ENCODE assay signal across 8 mouse cellular contexts in the genomic region with DNA sequence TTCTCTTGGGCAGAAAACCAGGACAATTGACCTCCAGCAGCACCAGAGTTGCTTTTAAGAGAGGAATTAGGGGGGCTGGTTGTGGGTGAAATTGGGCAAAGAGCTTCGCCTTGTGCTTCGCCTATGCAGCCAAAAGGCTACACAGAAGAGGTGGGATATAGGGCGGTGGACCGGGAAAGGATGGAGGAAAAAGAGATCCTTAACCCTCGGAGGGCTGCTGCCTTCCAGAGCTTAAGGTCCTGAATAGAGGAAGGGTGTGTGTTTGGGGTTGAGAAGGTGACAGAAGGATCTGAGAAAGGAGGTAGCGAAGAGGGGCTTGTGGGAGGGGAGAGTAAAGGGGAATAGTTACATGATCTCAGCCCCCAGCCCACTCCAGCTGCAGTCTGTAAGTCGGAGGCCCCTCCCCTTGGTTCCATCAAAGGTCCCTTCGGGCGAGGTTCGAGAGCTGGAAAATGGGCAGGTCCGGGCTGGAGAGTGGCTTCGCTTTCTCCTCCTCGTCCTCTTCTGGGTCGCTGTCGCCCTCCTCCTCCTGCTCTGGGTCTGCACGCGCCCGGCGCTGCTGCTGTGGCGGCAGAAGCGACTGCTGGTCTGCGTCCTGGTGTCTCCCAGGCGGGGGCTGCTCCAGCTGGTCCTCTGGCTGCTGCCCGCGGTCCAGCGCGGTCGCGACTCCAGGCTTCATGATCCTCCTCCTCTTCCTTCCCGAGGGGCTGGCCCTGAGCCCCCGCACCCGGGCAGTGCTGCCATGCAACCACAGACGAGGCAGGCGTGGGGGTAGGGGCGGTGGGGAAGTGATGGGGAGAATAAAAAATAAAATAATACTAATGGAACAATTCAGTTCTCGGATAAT. TPM values are rescaled to one million over a fixed set of nuclear protein-coding genes. Genes with fewer than 3 reads are reported as not detected.
DNase-seq lines count a peak whose midpoint lies in the region; ATAC-seq and TF ChIP-seq lines count a peak whose summit lies in the region.
"Had no signal": no experiment of that assay in that cellular context is flagged by ENCODE, and none has a peak within 500 bp of the region (broad histone marks: within the 10 kb centered on the region; RNA-seq: fewer than 3 reads in every experiment).

No protein-coding gene starts in this region.

- WGBS in lung, embryonic 14.5 days: 2% methylated on average over 35 of the region's 36 CpGs
- WGBS in hindbrain, embryonic 12.5 days: 4% methylated on average over 34 of the region's 36 CpGs
- 3% methylated on average over 36 of the region's 36 CpGs for WGBS in limb, embryonic 13.5 days

- peak overlapping the region; percentile 53 for H3K4me2 ChIP-seq in lung, embryonic 14.5 days
- peak overlapping the region; percentile 66 for H3K4me2 ChIP-seq in hindbrain, embryonic 12.5 days (replicated peaks)
- peak overlapping the region; percentile 66 for H3K4me2 ChIP-seq in limb, embryonic 13.5 days (replicated peaks)

- H3K4me3 ChIP-seq in lung, embryonic 14.5 days (ENCODE audit: low read depth, low read length): peak overlapping the region; percentile 6; the same call in 1 of the 2 replicates
- peak overlapping the region; percentile 39 for H3K4me3 ChIP-seq in hindbrain, embryonic 12.5 days
- peak overlapping the region; percentile 36 for H3K4me3 ChIP-seq in limb, embryonic 13.5 days

- ATAC-seq in lung, embryonic 14.5 days (ENCODE audit: insufficient read depth): peak; percentile 48; the same call in 1 of the 2 replicates
- peak; percentile 86 for ATAC-seq in hindbrain, embryonic 12.5 days (ENCODE audit: low FRiP score)
- 0 out of 2 replicates have a peak, but pooled peaks have one; percentile 21 for ATAC-seq in limb, embryonic 13.5 days (ENCODE audit: low FRiP score, low read depth)

- no peak for TF ChIP-seq CTCF in lung, embryonic 14.5 days (IDR thresholded peaks at IDR 0.05; ENCODE audit: low read depth)

- no peaks in the 10 kb centered on the region for H3K36me3 ChIP-seq in lung, embryonic 14.5 days (ENCODE audit: insufficient read depth)
- no peaks in the 10 kb centered on the region for H3K36me3 ChIP-seq in hindbrain, embryonic 12.5 days
- no peaks in the 10 kb centered on the region for H3K36me3 ChIP-seq in limb, embryonic 13.5 days

- H3K4me1 ChIP-seq in lung, embryonic 14.5 days (ENCODE audit: insufficient read depth): no peaks in the 10 kb centered on the region
- peaks cover 4% of the 10 kb centered on the region; the same call in 1 of the 2 replicates for H3K4me1 ChIP-seq in hindbrain, embryonic 12.5 days
- peaks cover 14% of the 10 kb centered on the region for H3K4me1 ChIP-seq in limb, embryonic 13.5 days

- no peaks in the 10 kb centered on the region for H3K9me3 ChIP-seq in lung, embryonic 14.5 days (ENCODE audit: low read depth, low read length)
- no peaks in the 10 kb centered on the region for H3K9me3 ChIP-seq in hindbrain, embryonic 12.5 days (replicated peaks)
- H3K9me3 ChIP-seq in limb, embryonic 13.5 days: no peaks in the 10 kb centered on the region
- H3K9me3 ChIP-seq: megakaryocyte, embryonic 14.5 days had no signal

- H3K27me3 ChIP-seq in lung, embryonic 14.5 days (ENCODE audit: insufficient read depth, low read length): peaks cover 27% of the 10 kb centered on the region
- peaks cover 29% of the 10 kb centered on the region for H3K27me3 ChIP-seq in hindbrain, embryonic 12.5 days
- peaks cover 60% of the 10 kb centered on the region for H3K27me3 ChIP-seq in limb, embryonic 13.5 days

- peak; percentile 8 for DNase-seq in lung, embryonic 14.5 days
- DNase-seq in lung, postnatal 36 days: no peak
- peak; percentile 24 to 33 for DNase-seq in cerebellum, postnatal 36 days
- peak; percentile 60 for DNase-seq in right cerebral cortex, postnatal 4 days
- no peak for DNase-seq in adipocyte (ENCODE audit: low spot score)

- no peak overlapping the region for H3K27ac ChIP-seq in lung, embryonic 14.5 days (ENCODE audit: low read depth)
- peak overlapping the region; percentile 46; the same call in 1 of the 2 replicates for H3K27ac ChIP-seq in hindbrain, embryonic 12.5 days
- no peak overlapping the region for H3K27ac ChIP-seq in limb, embryonic 13.5 days

- no peak overlapping the region for H3K9ac ChIP-seq in lung, embryonic 14.5 days
- H3K9ac ChIP-seq in hindbrain, embryonic 12.5 days: peak overlapping the region; percentile 65
- H3K9ac ChIP-seq in limb, embryonic 13.5 days: no peak overlapping the region

RNA-seq across cellular contexts. Expression of a gene that starts 0.8 kb away (rescaled TPM):
- not detected in 2 replicates for polyA plus RNA-seq in lung, embryonic 14.5 days (2014; fragmentation: Nextera tagmentation; extraction: Ambion mirVana)
- polyA plus RNA-seq in hindbrain, embryonic 12.5 days (2016; fragmentation: Nextera tagmentation; extraction: Ambion mirVana): 2.9 and 4.3 TPM in 2 replicates
- polyA plus RNA-seq in limb, embryonic 13.5 days (2015; fragmentation: Nextera tagmentation; extraction: Ambion mirVana): not detected in 2 replicates

RNA-seq across cellular contexts. Expression of a gene that starts 47.1 kb away (rescaled TPM):
- 26.7 and 29.5 TPM in 2 replicates for polyA plus RNA-seq in lung, embryonic 14.5 days (2014; fragmentation: Nextera tagmentation; extraction: Ambion mirVana)
- 31.2 and 34.5 TPM in 2 replicates for polyA plus RNA-seq in hindbrain, embryonic 12.5 days (2016; fragmentation: Nextera tagmentation; extraction: Ambion mirVana)
- 24.9 and 26.7 TPM in 2 replicates for polyA plus RNA-seq in limb, embryonic 13.5 days (2015; fragmentation: Nextera tagmentation; extraction: Ambion mirVana)

Comparison
In these comparisons a context has a peak if more than half of its experiments do, and no peak if none do; other contexts are left out.
1. DNase-seq: peak in lung, embryonic 14.5 days (single experiment), cerebellum, postnatal 36 days (2 of 2) and right cerebral cortex, postnatal 4 days (single experiment); none in lung, postnatal 36 days (single experiment) and adipocyte (single experiment).
2. ATAC-seq: peak in every context shown above with its lines; median percentile 86 in hindbrain, embryonic 12.5 days; 48 in lung, embryonic 14.5 days; 21 in limb, embryonic 13.5 days.
3. Peak in every context shown above with its lines, with median percentiles within 50 percentile points of each other: H3K4me2 ChIP-seq and H3K4me3 ChIP-seq.